Mouse (Mus musculus): ENCODE measurements at regions not wholly inside any gene's neighbourhood (a gene's known extent, or its start where the extent isn't known, plus 50 kb on each side); places are given as distances from the start of the nearest gene placed in this dataset.

GRCm38 (mm10) chr14:101382838-101383237 lies 182.7 kb upstream of the Prr30 start:
- TF ChIP-seq MAX (IDR thresholded peaks at IDR 0.05; ENCODE audit: low read depth): no peak
- no peak for TF ChIP-seq CEBPB (IDR thresholded peaks at IDR 0.05; ENCODE audit: insufficient read depth, poor library complexity, severe bottlenecking)
- TF ChIP-seq POLR2A (IDR thresholded peaks at IDR 0.05; ENCODE audit: insufficient read length, low read depth): no peak
